Mouse (Mus musculus) kidney, adult 18-20 months (tissue): ENCODE results near the gene Rragd.

Experiments used
- DNase-seq: peaks from one replicate; pipeline ENCODE4 v3.0.0; 2021

Rragd gene

GRCm38 (mm10) chr4:33052650-33053049 lies 69.8 kb downstream of the Rragd start:
- no peak for DNase-seq

GRCm38 (mm10) chr4:33054426-33054825 lies 71.6 kb downstream of the Rragd start:
- no peak for DNase-seq

GRCm38 (mm10) chr4:33056317-33056716 lies 73.5 kb downstream of the Rragd start:
- no peak for DNase-seq

DNA sequence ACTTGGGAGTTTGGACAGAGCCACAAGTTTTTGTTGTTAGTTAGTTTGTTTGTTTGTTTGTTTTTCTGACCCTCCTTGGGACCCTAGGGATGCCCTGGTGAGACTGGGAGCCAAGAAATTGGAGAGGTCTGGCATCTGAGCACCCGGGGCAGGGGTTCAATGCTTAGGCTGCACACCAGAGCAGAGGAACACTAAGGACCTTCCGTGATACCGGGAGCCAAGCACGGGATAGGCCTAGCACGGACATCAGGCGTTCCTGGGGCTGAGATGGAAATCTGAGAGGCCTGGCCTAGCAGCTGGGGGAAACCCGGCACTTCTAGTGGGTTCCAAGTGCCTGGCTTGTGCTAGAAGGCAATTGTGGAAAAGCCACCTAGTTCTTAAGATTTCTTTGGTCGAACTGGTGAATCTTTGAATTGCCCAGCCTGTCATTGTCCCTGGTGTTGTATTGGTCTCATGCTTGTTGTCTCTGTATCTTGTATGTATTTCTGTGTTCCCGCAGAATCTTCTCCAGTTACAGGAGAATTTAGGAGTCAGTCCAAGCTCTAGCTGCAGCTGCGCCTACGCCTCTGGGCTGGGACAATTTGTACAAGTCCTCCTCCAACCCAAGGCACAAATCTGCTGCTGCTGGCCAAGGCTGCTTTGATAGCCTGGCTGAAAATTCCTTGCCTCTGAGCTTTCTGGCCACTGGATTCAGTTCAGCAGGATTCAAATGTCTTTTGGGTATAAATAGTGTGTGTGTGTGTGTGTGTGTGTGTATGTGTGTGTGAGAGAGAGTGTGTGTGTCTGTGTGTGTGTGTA lies 75.3 kb downstream of the Rragd start:
- no peak for DNase-seq

DNA sequence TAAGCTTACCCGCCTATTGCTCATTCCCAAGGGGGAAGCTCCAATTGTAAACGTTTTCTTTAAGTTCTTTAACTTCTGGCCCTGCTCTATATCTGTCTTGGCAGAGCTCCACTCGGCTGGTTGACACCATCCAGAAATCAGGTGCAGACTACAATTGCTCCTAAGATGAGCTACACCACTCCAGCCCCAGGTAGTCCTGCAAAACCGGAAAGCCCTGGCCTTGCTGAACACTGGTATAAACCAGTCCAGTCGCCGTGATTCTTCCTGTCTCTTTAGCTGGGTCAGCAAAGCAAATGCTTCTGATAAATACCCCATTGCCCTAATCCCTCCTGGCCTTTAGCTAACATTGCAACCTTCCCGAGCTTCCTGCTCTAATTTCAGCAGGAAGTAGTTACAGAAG lies 78.3 kb downstream of the Rragd start:
- DNase-seq: no peak

GRCm38 (mm10) chr4:33062981-33063380 lies 80.1 kb downstream of the Rragd start, which contains the start of gene Gabrr2:
Gene Gabrr2 (plus strand): TSS chr4:33062999.
- no peak for DNase-seq

- DNase-seq: no peak
Observed at GRCm38 (mm10) chr4:33064986-33065385, 82.1 kb downstream of the Rragd start.

DNA sequence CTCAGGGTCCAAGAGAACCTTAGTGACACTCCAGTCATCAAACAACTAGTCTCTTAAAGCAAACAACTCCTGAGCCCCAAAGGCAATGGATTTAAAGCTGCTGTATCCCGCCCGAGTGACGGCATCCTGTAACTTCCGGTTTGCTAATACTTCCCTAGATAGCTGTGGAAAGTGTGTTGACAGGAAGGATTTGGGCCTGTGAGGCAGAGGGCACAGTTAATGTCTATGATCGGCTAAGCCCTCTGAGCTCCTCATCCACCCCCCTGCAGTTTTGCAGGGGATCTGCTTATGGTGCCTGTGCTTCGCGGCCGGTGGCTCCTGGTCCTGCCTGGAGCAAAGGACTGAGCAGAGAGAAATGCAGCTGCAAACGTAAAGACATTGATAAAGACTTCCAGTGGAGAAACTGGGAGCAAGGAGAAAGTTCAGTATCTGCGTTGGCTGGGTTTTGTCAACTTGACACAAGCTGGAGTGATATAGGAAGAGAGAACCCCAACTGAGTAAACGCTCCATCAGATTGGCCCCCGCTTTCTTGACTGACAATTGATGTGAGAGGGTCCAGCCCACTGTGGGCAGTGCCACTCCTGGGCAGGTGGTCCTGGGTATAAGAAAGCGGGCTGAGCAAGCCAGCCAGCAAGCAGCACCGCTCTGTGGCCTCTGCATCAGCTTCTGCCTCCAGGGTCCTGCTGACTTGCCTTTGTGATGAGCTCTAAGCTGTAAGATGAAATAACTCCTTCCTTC lies 83.6 kb downstream of the Rragd start:
- no peak for DNase-seq

- no peak for DNase-seq
Observed at GRCm38 (mm10) chr4:33067331-33067730, 84.5 kb downstream of the Rragd start.

- DNase-seq: no peak
Observed at GRCm38 (mm10) chr4:33067826-33068225, 85.0 kb downstream of the Rragd start.

GRCm38 (mm10) chr4:33068894-33069293 lies 86.1 kb downstream of the Rragd start:
- DNase-seq: no peak

DNA sequence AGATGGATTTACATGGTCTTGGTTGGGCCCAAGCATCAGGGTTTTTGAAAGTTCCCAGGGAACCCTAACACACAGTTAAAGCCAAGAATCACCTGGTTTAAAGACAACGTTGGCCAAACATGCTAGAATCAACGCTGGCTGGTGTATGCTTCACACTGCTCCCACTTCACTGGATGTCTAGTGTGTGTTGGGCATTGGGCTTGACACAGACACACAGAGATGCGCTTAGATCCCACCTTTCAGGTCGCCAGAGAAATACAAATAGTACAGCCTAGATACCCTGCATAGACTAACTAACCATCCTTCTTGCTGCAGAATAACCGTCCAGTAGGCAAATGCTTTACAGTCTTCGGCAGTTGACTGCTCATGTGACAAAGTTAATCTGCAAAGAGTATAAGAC lies 87.5 kb downstream of the Rragd start:
- no peak for DNase-seq

GRCm38 (mm10) chr4:33071337-33071736 lies 88.5 kb downstream of the Rragd start:
- DNase-seq: no peak
